Mouse (Mus musculus): Measurements from ENCODE around the gene Epha3.

Gene Epha3

GRCm38 (mm10) chr16:63863913-63864330, at the start of gene Epha3:
Epha3 (minus strand) TSS chr16:63864175.
- DNase-seq (ENCODE audit: low read depth), result peak; percentile 13

GRCm38 (mm10) chr16:63903425-63903824, 39.5 kb upstream of the Epha3 start:
- no peak for DNase-seq (ENCODE audit: low read depth)

DNA sequence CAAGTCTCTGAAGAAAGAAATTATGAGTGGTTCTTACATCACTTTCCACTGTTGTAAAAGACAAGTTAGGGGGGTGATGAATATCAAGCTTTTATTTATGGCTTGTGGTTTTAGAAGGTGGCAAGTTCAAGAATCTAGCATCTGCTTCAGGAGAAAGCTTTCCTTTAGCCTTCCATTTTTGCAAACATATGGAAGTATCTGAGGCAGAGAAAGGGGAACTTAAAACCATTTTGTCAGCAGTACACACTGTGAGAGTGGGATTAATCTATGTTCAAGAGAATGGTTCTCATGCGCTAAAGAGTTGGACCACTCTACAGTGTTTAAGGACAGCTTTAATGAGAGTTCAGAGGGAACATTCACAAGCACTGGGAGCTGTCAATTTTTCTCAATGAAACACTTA, 17.2 kb upstream of the Epha3 start:
- no peak for DNase-seq (ENCODE audit: low read depth)

GRCm38 (mm10) chr16:63872313-63872712, 8.3 kb upstream of the Epha3 start:
- DNase-seq (ENCODE audit: low read depth), result peak; percentile 22

DNA sequence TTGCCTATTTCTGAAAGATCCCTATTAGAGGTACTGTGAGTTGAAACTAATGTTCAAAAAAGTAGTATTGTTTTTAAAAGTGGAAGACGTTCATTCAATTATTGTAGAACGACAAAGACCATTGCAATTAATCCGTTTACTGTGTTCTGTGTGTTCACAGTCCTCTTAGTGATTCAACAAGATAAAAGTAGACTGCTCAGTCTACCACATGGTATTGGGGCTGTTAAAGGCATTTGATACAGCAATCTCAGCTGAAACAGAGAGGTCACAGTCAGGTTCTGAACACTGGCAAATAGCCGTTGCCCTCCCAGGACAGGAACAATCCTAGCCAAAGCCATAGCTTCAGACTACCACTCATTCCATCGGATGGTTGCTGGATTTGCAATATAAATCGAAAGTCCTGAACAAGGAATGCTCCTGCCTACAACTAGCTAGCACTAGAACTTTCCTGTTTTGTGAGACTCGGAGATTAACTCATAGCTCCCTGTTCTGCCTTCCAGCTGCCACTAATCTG, 545 bp upstream of the Epha3 start:
- no peak for DNase-seq (ENCODE audit: low read depth)

DNA sequence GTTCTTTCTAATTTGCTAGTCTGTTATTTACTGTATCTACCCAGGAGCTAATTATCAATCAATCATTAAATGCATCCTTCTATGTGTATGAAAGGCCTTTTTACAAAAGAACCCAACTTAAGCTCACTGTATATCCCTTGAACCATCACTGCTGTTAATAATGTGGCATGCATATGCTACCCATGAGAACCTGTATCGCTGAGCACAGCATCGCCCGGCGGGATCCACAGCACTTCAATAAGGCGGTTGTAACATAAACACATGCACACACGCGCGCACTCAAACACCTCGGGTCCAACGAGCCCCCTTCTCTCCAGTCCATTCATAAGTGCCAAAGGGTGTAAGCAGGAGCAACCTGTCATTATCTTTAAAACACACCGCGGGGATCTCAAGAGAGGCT, 794 bp downstream of the Epha3 start:
- no peak for DNase-seq (ENCODE audit: low read depth)

DNA sequence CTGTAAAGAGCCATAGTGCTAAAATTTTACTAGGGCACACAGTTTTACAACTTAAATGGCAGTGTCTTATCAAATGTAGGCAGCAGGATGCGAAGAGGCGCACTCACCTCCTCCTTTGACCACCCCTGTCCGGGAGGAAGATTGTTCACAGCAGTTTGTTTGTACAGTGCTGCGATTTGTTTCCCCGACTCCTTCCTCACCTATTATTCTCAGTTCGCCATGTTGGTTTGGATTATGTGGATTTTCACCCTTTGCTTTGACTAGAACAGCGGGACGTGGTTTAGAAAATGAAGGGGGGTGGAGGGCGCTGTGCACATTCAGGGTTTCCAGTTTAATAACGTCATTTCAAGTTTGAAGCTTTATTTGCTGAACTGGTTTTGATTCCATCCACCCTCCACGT, 6.4 kb downstream of the Epha3 start:
- DNase-seq (ENCODE audit: low read depth), result no peak

DNA sequence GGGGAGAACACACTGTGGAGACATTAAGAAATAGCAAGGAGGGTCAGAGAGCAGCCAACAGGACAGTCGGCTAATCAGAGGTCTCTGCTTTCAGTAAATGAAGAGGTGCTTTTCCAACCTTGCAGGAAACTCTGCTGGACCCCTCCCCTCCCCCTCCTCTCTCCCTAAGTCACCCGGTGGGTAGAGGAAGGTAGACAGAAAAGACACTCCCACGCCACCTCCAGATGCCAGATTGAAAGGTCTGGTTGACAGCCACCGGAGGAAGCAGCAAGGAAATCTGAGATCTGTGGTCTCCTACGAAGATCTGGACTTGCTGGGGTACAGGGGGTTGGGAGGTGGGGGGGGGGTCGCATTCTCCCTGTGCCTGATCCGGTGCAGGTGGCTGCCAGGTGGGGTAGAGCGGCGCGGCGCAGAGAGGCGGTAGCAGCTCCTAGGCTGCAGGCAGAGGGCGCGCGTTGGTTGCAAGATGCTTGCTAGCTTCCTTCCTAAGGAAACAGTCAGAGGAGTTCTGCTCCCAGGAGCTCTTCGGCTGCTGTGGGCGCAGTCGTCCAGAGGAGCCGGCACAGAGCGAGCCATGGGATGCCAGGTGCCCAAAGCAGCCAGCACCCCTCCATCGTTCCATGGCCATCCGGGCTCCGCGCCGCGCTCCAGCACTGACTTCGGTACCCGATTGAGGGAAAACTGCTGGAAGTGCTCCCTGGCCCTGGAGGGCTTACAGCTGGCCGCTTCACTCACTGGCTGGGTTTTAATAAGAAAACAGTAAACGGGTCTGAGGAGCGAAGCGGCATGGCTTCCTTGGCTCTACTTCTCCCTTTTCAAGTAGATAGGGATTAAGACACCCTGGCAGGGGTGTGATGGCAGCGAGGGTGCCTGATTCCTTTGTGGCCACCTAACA, 7.1 kb downstream of the Epha3 start:
- no peak for DNase-seq (ENCODE audit: low read depth)

DNA sequence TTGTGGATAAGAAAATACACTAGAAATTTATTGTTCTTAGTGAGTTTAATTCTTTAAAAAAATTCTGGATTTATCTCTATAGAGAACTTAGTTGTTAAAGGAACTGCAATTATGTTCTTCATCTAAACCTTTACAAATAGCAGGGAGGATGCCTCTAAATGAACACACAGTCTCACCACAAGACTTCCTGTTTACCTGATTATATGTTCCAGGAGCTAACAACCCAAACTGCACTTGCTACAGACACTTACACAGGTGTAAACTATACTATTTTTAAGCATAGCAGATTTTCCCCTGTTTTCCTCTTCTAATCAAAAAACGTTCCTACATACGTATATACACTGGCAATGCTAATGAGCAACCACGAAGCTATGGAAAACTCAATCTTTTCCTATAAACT, 13.7 kb downstream of the Epha3 start:
- DNase-seq (ENCODE audit: low read depth), result no peak

DNA sequence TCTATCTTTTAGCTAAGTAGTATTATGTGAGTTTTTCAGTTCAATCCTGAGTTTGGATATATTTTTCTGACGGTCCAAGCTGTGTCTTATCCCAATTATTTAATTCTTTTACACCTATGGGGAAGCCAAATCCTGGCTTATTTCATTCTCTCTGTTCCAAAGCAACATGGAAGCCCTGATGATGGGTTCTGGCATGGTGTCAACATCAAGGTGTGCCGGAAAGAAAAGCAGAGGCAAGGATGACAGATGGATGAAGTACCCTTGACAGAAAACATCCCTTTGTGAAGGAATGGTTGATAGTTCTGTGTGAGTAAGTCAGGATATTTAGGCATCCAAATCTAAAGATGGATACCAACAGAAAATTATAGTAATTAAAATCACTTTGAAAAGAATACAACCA, 21.1 kb downstream of the Epha3 start:
- DNase-seq (ENCODE audit: low read depth), result no peak

GRCm38 (mm10) chr16:63837466-63837865, 26.5 kb downstream of the Epha3 start:
- DNase-seq (ENCODE audit: low read depth), result no peak

DNA sequence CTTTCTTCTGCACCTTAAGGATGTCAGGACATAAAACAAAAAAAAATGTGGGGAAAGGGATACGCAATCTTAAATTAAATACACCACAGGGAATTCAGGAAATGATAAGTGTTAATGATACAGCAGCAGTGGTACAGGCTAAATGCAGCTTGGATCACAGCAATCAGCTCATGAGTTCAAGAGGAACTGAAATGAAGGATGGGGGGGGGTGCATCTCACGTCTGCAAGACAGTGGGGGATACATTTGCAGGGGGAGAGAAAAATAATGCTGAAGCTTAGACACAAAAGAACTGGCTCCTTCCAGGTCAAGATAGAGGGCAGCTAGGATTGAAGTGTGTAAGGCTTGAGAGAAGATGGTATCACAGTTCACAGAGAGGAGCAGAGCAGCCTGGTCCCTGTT, 42.8 kb downstream of the Epha3 start:
- no peak for DNase-seq (ENCODE audit: low read depth)

- no peak for DNase-seq (ENCODE audit: low read depth)
Measured at GRCm38 (mm10) chr16:63817606-63818005, 46.4 kb downstream of the Epha3 start.

DNA sequence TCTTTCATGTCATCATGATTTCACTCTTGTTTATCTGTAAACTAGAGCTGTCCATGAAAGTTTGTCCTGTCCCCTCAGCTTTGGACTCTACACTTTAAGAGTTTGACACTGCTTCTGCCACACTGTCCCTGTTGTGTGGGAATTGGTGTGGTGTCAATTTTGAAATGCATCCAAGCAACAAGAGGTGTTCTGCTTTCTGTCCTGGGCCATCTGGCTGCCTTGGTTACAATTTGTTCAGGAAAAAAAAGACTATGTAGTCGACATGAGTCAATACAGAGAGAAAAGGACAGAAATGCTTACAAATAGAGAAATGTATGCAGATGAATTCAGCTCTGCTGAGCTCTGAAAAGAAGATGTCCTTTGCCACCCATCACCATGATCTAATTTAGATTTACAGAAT, 47.3 kb downstream of the Epha3 start:
- DNase-seq (ENCODE audit: low read depth), result no peak

- no peak for DNase-seq (ENCODE audit: low read depth)
Measured at GRCm38 (mm10) chr16:63809871-63810270, 54.1 kb downstream of the Epha3 start.

DNA sequence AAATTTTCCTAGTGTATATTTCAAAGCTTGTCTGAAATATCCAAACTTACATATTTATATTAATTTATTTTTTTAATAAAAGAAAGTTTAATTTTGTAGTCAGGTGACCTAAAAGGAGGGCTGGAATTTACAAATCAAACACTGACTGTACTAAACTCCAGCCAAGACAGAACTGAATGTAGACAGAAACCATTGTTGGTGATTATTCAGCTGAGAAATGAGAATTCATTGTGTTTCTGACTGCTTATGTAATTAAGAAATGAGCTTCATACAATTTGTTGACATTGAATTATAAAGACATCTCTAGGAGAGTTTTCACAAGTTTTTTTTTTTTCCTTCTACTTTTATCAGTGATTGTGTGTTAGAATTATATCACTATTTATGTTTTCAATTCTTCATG, 55.0 kb downstream of the Epha3 start:
- DNase-seq (ENCODE audit: low read depth), result no peak

DNA sequence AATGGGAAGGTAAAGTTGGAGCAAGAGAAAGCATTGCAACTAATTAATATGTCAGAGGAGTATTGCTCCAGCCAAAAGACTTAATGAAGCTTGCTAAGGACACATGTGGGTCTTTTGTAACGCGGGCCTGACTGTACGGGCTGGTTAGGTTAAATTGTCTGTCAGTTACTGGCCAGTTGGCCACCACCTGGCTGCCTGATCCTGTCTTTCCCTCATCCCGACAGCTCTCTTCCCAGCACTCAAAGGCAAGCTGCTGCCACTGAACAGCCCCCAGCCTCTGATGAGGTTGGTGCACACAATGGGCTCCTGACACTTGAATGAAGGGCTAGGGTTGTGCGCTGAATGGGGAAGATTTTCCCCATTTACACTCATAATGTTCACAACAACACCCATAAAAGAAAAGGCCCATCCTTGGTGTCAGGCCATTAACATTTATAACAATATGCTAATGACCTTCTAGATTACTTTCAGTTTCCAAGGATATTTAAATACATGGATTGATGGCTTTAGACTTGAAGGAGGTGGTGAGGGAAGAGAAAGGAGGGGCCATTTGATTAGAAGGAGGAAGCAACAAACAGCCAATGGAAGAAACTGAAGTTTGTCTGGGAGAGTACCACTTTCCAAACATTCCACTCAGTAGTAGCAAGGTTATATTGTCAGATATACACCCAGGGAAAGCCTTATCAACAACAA, 57.4 kb downstream of the Epha3 start:
- no peak for DNase-seq (ENCODE audit: low read depth)

DNA sequence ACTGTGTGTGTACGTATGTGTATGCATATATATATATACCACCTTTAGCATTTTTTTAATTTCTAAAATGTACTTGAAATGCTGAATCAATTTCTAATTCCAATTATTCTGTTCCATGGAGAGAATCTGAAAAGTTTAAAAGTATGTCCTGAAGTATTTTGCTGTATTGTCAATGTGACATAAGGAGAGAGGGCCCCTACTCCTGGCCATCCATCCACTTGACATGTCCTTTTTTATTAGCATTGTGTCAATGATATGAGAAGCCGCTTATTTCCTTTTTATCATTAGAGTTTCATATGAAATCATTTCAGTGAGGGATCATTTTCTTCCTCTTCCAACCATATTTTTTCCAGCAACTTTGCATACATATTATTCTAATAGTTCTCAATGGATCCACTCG, 58.0 kb downstream of the Epha3 start:
- no peak for DNase-seq (ENCODE audit: low read depth)

DNA sequence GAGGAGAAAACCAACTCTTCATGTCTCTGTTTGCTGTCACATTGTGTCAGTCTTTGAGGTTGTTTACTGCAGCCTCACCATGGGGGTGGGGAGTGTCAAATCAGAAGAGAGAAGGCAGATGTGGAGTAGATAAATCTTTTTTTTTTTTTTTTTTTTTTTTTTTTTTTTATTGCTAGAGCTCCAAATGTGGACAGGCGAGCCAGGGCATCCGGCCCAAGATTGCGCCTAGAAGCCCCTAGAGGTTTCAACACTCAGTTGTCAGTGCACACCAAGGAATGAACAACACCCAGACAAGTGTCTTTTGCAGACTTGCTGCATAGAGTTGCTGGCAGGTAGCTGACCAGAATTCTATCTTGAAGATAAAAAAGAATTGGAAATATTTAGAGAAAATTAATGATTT, 62.5 kb downstream of the Epha3 start:
- DNase-seq (ENCODE audit: low read depth), result no peak

- no peak for DNase-seq (ENCODE audit: low read depth)
Measured at GRCm38 (mm10) chr16:63798341-63798740, 65.6 kb downstream of the Epha3 start.

- DNase-seq (ENCODE audit: low read depth), result no peak
Measured at GRCm38 (mm10) chr16:63794292-63794691, 69.7 kb downstream of the Epha3 start.

DNA sequence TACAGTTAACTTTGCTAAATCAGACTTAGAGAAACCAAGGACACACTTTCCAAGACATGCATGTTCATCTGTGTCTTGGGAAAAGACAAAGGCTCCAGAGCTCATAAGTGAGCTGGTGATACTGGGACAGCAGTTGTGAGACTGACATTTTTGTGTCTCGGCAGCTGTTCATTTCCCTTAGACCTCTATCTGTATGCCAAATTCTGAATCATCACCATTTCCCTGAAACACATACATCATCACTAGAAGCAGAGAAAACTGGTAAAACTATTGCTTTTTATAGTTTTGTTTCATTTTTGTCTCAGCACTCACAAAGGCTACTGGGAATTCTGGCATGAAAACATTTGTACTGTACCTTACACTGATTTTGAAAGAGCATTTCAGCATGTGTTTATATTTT, 70.2 kb downstream of the Epha3 start:
- no peak for DNase-seq (ENCODE audit: low read depth)

DNA sequence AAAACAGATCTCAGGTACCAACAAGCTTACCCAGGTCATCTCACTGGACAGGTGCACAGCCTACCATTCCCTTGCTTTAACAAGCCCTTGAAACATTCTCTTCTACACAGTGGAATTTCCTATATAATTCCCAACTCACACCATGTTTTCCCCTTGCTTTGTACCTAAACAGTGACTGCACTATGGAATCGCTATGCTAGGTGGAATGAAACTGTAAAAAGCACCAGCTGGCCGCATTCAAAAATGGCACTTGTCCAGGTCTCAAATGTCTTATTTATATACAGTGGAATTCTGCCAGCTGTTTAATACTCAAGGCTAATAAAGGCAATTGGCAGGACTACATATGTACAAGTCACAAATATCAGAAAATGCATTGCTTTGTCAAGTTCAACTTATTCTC, 71.9 kb downstream of the Epha3 start:
- DNase-seq (ENCODE audit: low read depth), result no peak
